Mouse (Mus musculus): ENCODE measurements around the gene Gm6588. TPM values are rescaled to one million over a fixed set of nuclear protein-coding genes. Genes with fewer than 3 reads are reported as not detected.

The Gm6588 gene
- total RNA-seq, 2 experiments from 2014 or later: not detected

Other genes with a start within 250 kb of the Gm6588 start
- 1 to 10 TPM; 3.1 to 3.2 TPM for gene Cryba4, start 196.9 kb upstream of the Gm6588 start, total RNA-seq (2021)
- under 1 TPM; 0.35 to 0.81 TPM for gene Crybb1, start 193.6 kb upstream of the Gm6588 start, total RNA-seq (2021)
- gene Tpst2, start 172.7 kb upstream of the Gm6588 start, total RNA-seq (2021): 10 to 100 TPM; 48.3 to 61.0 TPM
- 10 to 100 TPM; 19.2 to 22.0 TPM for gene Tfip11, start 123.1 kb upstream of the Gm6588 start, total RNA-seq (2021)
- gene Srrd, start 106.4 kb upstream of the Gm6588 start, total RNA-seq (2021): 10 to 100 TPM; 10.2 to 12.5 TPM
- gene Hps4, start 106.3 kb upstream of the Gm6588 start, total RNA-seq (2021): 10 to 100 TPM; 11.5 to 12.8 TPM
- gene Gm6583, start 93.4 kb upstream of the Gm6588 start, total RNA-seq (2021): under 1 TPM; 0.10 to 0.19 TPM
- 1 to 10 TPM in 1 of 2 experiments, under 1 TPM in 1; 0.57 to 1.1 TPM for gene Asphd2, start 54.6 kb upstream of the Gm6588 start, total RNA-seq (2021)
- under 1 TPM; 0.31 to 0.62 TPM for gene Sez6l, start 127.8 kb downstream of the Gm6588 start, total RNA-seq (2021)

Measured in heart, postnatal 10 days (tissue).